Comparison of ENCODE assay signal across 15 mouse cellular contexts in genomic region chr6:86186106-86186955, GRCm38 (mm10). TPM values are rescaled to one million over a fixed set of nuclear protein-coding genes. Genes with fewer than 3 reads are reported as not detected.
A peak's percentile ranks its signal among the peaks of the same experiment; 100 is the strongest.
DNase-seq lines count a peak whose midpoint lies in the region; ATAC-seq and TF ChIP-seq lines count a peak whose summit lies in the region.
"Had no signal": no experiment of that assay in that cellular context is flagged by ENCODE, and none has a peak within 500 bp of the region (broad histone marks: within the 10 kb centered on the region; RNA-seq: fewer than 3 reads in every experiment).

No protein-coding gene starts in this region.

- WGBS in hindbrain, postnatal 0 days: 47% methylated on average over 14 of the region's 14 CpGs
- 52% methylated on average over 14 of the region's 14 CpGs for WGBS in hindbrain, embryonic 13.5 days

- no peaks in the 10 kb centered on the region for H3K27me3 ChIP-seq in hindbrain, postnatal 0 days (ENCODE audit: insufficient read depth, low read length)
- 0 out of 2 replicates have a peak, but pooled peaks cover 3% of the 10 kb centered on the region for H3K27me3 ChIP-seq in hindbrain, embryonic 13.5 days

- H3K4me3 ChIP-seq in hindbrain, postnatal 0 days (ENCODE audit: low read length): no peak overlapping the region
- H3K4me3 ChIP-seq in hindbrain, embryonic 13.5 days: no peak overlapping the region
- H3K4me3 ChIP-seq: erythroblast, embryonic 14.5 days; limb, embryonic 12.5 days; megakaryocyte, embryonic 14.5 days; myocyte had no signal

- intact Hi-C loops in left cerebral cortex, postnatal 10 days (cut with DNase I): no loop called here

- H3K4me1 ChIP-seq in hindbrain, postnatal 0 days (ENCODE audit: insufficient read depth, low read length): no peaks in the 10 kb centered on the region
- H3K4me1 ChIP-seq in hindbrain, embryonic 13.5 days (replicated peaks): peaks cover 4% of the 10 kb centered on the region; the same call in 1 of the 2 replicates
- H3K4me1 ChIP-seq: limb, embryonic 12.5 days; megakaryocyte, embryonic 14.5 days had no signal

- DNase-seq in hindbrain, postnatal 0 days (ENCODE audit: low spot score): peak; percentile 50
- peak; percentile 35 to 53 for DNase-seq in left cerebral cortex, postnatal 10 days (ENCODE audit: extremely low spot score in 1 of 2, low spot score in 2 of 2)
- DNase-seq in left cerebral cortex, adult 11 months (ENCODE audit: low spot score): no peak
- DNase-seq in brain, adult 2 months (ENCODE audit: low read depth, low spot score): peak; percentile 90
- peak; percentile 26 for DNase-seq in embryo, embryonic 11 days
- no peak for DNase-seq in testis, postnatal 10 days (ENCODE audit: low spot score)
- DNase-seq: gastrocnemius, postnatal 36 days; right cerebral cortex, postnatal 14 days had no signal

- H3K27ac ChIP-seq in hindbrain, postnatal 0 days: peak overlapping the region; percentile 32; the same call in 1 of the 2 replicates
- no peak overlapping the region for H3K27ac ChIP-seq in hindbrain, embryonic 13.5 days
- H3K27ac ChIP-seq: limb, embryonic 12.5 days had no signal

- H3K4me2 ChIP-seq in hindbrain, postnatal 0 days (ENCODE audit: low read depth, low read length): no peak overlapping the region
- H3K4me2 ChIP-seq in hindbrain, embryonic 13.5 days: no peak overlapping the region
- H3K4me2 ChIP-seq: limb, embryonic 12.5 days had no signal

- no peak for TF ChIP-seq CTCF in hindbrain, postnatal 0 days (IDR thresholded peaks at IDR 0.05; ENCODE audit: low read depth)

- H3K36me3 ChIP-seq in hindbrain, postnatal 0 days (ENCODE audit: insufficient read depth, low read length): no peaks in the 10 kb centered on the region
- H3K36me3 ChIP-seq in hindbrain, embryonic 13.5 days: no peaks in the 10 kb centered on the region
- H3K36me3 ChIP-seq: limb, embryonic 12.5 days had no signal

- H3K9ac ChIP-seq in hindbrain, postnatal 0 days (replicated peaks; ENCODE audit: low read length): no peak overlapping the region
- H3K9ac ChIP-seq in hindbrain, embryonic 13.5 days: no peak overlapping the region
- H3K9ac ChIP-seq: limb, embryonic 12.5 days had no signal

- ATAC-seq in hindbrain, postnatal 0 days: peak; percentile 80
- ATAC-seq in hindbrain, embryonic 13.5 days (ENCODE audit: low FRiP score): no peak
- ATAC-seq: activated CD4-positive, CD25-positive, alpha-beta regulatory T cell, adult 4 months; lung, postnatal 0 days had no signal

- no peaks in the 10 kb centered on the region for H3K9me3 ChIP-seq in hindbrain, postnatal 0 days (ENCODE audit: low read length)
- no peaks in the 10 kb centered on the region for H3K9me3 ChIP-seq in hindbrain, embryonic 13.5 days
- H3K9me3 ChIP-seq: limb, embryonic 12.5 days had no signal

RNA-seq across cellular contexts. Expression of gene Tgfa, which starts 8.7 kb away (rescaled TPM):
- 35.4 and 40.5 TPM in 2 replicates for total RNA-seq in hindbrain, postnatal 0 days (2014; rRNA removed)
- polyA plus RNA-seq in hindbrain, postnatal 0 days (2015; fragmentation: Nextera tagmentation; extraction: Ambion mirVana): 13.6 and 14.2 TPM in 2 replicates
- polyA plus RNA-seq in hindbrain, embryonic 13.5 days (2015; fragmentation: Nextera tagmentation; extraction: Ambion mirVana): 9.5 and 9.6 TPM in 2 replicates
- 10 to 100 TPM; 18.4 to 26.0 TPM for total RNA-seq in left cerebral cortex, postnatal 10 days (2021)
- polyA plus RNA-seq: activated CD4-positive, CD25-positive, alpha-beta regulatory T cell, adult 4 months; erythroblast, embryonic 14.5 days had no signal

Comparison
In these comparisons a context has a peak if more than half of its experiments do, and no peak if none do; other contexts are left out.
1. DNase-seq: peak in hindbrain, postnatal 0 days (single experiment), left cerebral cortex, postnatal 10 days (2 of 2), brain, adult 2 months (single experiment) and embryo, embryonic 11 days (single experiment); none in left cerebral cortex, adult 11 months (single experiment) and testis, postnatal 10 days (single experiment).